Mouse (Mus musculus): ENCODE results near the gene Crebl2. TPM values are rescaled to one million over a fixed set of nuclear protein-coding genes. Genes with fewer than 3 reads are reported as not detected.

Crebl2 gene
- polyA plus RNA-seq, 1 experiment from 2014 or later, result 2.3 TPM

DNA sequence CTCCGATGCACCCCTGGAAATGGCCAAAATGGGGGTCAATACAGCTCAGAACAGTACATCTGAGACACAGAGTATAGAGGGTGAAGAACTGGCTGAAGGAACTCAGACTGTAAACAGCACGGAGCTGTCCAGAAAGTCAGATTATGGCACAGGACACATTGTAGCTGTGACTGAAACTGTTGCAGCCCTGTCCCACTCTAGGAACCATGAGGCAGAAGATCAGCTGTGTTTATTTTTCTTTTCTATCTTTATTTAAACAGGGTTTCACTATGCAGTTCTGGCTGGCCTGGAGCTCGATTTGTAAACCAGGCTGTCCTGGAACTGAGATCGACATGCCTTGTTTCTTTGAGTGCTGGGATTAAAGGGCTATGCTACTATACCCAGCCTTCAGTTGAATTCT, 30.3 kb downstream of the Crebl2 start:
- Histone ChIP-seq H3K9ac (no peak overlapping the region), H3K36me3 (no peaks in the 10 kb centered on the region), H3K27ac (no peak overlapping the region), H3K4me3 (replicated peaks) (no peak overlapping the region), H3K9me3 (replicated peaks) (no peaks in the 10 kb centered on the region), H3K4me2 (no peak overlapping the region), H3K4me1 (peaks cover 21% of the 10 kb centered on the region), H3K27me3 (no peaks in the 10 kb centered on the region)
- WGBS, result 74% methylated on average over 4 of the region's 4 CpGs
- no peak for ATAC-seq (replicated peaks; ENCODE audit: low FRiP score)

DNA sequence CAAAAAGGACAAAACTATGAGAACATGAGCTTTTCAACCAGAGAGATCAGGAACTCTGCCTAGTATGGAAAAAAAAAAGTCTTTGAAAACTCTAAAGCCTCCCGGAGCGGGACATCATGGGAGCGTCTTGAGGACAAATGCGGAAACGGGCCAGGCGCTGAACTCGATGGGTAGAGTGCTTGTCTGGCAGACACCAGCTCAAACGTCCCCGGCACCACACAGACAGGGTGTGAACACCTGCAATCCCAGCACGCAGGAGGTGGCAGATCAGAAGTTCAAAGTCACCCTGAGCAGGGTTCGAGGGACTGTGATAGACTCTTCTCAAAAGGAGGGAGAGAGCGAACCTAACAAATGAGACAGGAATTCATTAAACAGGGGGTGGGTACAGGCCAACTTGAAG, 31.4 kb downstream of the Crebl2 start:
- 86% methylated on average over 12 of the region's 12 CpGs for WGBS
- Histone ChIP-seq H3K9ac (no peak overlapping the region), H3K27me3 (no peaks in the 10 kb centered on the region), H3K4me2 (no peak overlapping the region), H3K27ac (no peak overlapping the region), H3K4me1 (peaks cover 21% of the 10 kb centered on the region), H3K4me3 (replicated peaks) (no peak overlapping the region), H3K9me3 (replicated peaks) (no peaks in the 10 kb centered on the region), H3K36me3 (no peaks in the 10 kb centered on the region)
- no peak for ATAC-seq (replicated peaks; ENCODE audit: low FRiP score)

DNA sequence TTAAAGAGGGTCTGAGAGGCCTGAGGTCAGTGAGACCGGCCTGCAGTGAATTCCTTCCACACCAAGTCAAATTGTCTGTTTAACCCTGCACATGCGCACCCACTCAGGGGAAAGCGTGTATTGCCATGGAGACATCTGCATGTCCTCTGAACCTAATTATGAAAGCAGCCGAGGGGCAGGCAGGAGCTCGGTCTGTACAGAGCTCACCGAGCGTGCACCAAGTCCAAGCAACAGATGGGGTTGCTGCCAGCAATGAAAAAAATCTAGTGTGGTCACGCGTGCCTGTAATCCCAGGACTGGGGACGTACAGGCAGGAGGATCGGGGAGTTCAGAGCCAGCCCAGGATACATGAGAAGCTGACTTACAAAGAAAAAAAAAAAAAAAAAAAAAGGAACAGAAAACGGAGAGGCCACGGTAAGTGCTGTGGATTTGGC, 32.7 kb downstream of the Crebl2 start:
- no peaks in the 10 kb centered on the region for H3K36me3 ChIP-seq
- H3K4me2 ChIP-seq, result peak overlapping the region; percentile 51
- peak overlapping the region; percentile 30 for H3K4me3 ChIP-seq (replicated peaks)
- H3K9ac ChIP-seq, result no peak overlapping the region
- no peaks in the 10 kb centered on the region for H3K27me3 ChIP-seq
- peak overlapping the region; percentile 5; the same call in 1 of the 2 replicates for H3K27ac ChIP-seq
- peaks cover 21% of the 10 kb centered on the region for H3K4me1 ChIP-seq
- peak; percentile 40 for ATAC-seq (replicated peaks; ENCODE audit: low FRiP score)
- H3K9me3 ChIP-seq (replicated peaks), result no peaks in the 10 kb centered on the region
- WGBS, result 26% methylated on average over 13 of the region's 13 CpGs

DNA sequence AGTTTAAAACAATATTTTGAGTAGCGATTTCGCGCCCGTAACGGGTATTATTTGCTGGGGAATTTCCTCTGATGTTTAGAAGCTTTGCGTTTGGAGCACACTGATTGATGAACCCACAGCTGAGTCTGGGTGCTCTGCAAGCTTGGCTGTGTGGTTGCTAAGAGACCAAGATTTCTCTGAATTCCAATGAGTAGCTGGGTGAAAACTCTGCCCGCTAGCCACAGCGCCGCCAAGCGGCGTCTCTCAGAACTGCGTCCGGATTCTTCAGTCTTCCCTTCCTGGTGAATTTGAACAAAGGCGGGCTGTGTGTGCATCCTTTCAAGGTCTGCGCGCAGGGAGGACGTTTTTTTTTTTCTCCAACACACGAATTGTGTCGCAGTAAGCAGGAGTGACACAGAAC, 33.2 kb downstream of the Crebl2 start:
- H3K4me3 ChIP-seq (replicated peaks), result peak overlapping the region; percentile 30
- H3K9me3 ChIP-seq (replicated peaks), result no peaks in the 10 kb centered on the region
- WGBS, result 2% methylated on average over 19 of the region's 19 CpGs
- no peak overlapping the region for H3K9ac ChIP-seq
- no peaks in the 10 kb centered on the region for H3K36me3 ChIP-seq
- 0 out of 2 replicates have a peak overlapping the region, but pooled peaks have one; percentile 5 for H3K27ac ChIP-seq
- peak overlapping the region; percentile 51 for H3K4me2 ChIP-seq
- ATAC-seq (replicated peaks; ENCODE audit: low FRiP score), result peak; percentile 75
- H3K27me3 ChIP-seq, result no peaks in the 10 kb centered on the region
- peaks cover 21% of the 10 kb centered on the region for H3K4me1 ChIP-seq

DNA sequence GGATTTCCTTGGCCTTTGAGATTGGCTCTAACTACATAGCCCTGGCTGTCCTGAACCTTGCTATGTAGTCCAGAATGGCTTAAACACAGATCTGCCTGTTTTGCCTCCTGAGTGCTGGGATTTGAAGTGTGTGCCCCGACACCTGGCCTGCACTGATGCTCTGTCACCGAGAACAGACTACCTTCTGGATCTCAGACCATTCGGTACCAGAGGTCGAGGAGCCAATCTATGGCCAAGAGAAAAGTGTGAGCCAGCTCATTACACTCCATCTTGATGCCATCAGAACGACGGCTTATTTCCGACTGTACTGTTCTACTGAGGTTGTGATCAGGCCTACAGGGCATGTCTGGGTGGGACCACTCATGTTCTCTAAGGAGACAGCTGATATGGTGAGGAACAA, 36.2 kb downstream of the Crebl2 start:
- WGBS, result 92% methylated on average over 7 of the region's 7 CpGs
- H3K36me3 ChIP-seq, result peaks cover 19% of the 10 kb centered on the region

DNA sequence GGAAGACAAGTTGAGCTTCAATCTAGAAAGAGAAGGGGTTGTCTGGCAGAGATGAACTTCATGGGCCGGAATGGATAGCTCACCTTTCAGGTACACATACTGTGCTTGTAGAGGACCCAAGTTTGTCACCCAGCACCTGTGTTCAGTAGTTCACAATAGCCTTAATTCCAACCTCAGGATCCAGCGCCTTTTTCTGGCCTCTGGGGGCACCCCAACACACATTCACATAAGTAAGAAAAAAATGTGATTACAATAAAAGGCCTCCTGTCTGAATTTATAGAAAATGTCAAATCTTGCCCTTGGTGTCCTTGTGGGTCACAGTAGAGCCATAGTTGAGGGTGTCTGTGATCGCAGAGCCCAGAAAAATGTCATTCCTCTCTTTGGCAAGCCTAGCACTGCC, 37.4 kb downstream of the Crebl2 start:
- no peak for ATAC-seq (replicated peaks; ENCODE audit: low FRiP score)

More for the DNA sequence above, 36.2 kb downstream of the Crebl2 start:
- H3K9ac ChIP-seq, result no peak overlapping the region
- H3K4me1 ChIP-seq, result peaks cover 12% of the 10 kb centered on the region
- no peak for ATAC-seq (replicated peaks; ENCODE audit: low FRiP score)
- no peak overlapping the region for H3K4me2 ChIP-seq
- no peak overlapping the region for H3K27ac ChIP-seq
- no peak overlapping the region for H3K4me3 ChIP-seq (replicated peaks)
- H3K9me3 ChIP-seq (replicated peaks), result no peaks in the 10 kb centered on the region
- H3K27me3 ChIP-seq, result no peaks in the 10 kb centered on the region

DNA sequence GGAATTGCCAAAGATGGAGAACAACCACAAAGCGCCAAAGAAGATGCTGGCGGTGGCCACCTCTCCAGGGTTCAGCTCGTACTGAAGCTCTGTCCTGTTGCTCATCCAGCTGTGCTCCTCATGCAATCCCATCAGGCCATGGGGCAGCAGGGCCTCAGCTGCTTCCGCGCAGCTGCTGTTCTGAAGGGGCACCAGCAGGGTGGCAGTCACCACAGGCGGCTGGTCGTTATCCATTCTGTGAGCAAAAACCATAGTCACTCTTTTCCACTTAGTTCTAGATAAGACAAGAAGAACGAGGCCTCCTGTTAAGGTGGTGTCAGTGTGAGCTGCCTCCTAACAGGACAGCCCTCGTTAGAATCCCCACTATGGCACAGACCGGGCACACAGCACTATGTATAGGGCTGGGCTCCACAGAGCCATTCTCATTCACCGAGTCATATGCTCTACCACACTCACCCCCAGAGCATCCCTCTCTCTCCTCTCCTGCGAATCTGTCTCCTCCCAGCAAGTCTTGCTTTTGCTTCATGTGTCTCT, 40.3 kb downstream of the Crebl2 start:
- Histone ChIP-seq H3K9me3 (replicated peaks) (0 out of 2 replicates have a peak, but pooled peaks cover 3% of the 10 kb centered on the region), H3K27me3 (no peaks in the 10 kb centered on the region), H3K4me3 (replicated peaks) (no peak overlapping the region), H3K9ac (no peak overlapping the region), H3K4me1 (no peaks in the 10 kb centered on the region), H3K4me2 (no peak overlapping the region), H3K36me3 (peaks cover 19% of the 10 kb centered on the region), H3K27ac (no peak overlapping the region)
- no peak for ATAC-seq (replicated peaks; ENCODE audit: low FRiP score)
- 95% methylated on average over 12 of the region's 12 CpGs for WGBS

More for the DNA sequence above, 37.4 kb downstream of the Crebl2 start:
- peaks cover 19% of the 10 kb centered on the region for H3K36me3 ChIP-seq
- WGBS, result 92% methylated on average over 3 of the region's 3 CpGs
- H3K9me3 ChIP-seq (replicated peaks), result no peaks in the 10 kb centered on the region
- no peak overlapping the region for H3K4me2 ChIP-seq
- no peak overlapping the region for H3K4me3 ChIP-seq (replicated peaks)
- H3K27me3 ChIP-seq, result no peaks in the 10 kb centered on the region
- H3K9ac ChIP-seq, result no peak overlapping the region
- H3K4me1 ChIP-seq, result peaks cover 11% of the 10 kb centered on the region
- H3K27ac ChIP-seq, result no peak overlapping the region

DNA sequence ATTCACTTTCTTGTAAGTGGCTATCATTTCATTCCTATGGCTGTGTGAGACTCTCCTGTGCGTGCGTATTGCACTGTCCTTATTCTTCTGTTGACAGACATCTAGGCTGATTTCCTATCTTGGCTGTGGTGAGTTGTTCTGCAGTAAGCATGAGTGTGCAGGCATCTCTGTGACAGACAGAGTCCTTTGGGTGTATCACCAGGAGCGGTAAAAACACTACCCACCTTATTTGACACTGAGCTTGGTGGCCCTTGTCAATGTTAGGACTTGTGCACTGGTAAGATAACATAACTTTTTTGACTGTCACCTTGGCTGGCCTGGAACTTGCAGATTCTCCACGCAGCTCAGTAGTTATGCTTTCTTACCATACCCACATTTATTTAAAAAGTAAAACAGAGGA, 40.9 kb downstream of the Crebl2 start:
- H3K4me1 ChIP-seq, result no peaks in the 10 kb centered on the region
- H3K9ac ChIP-seq, result no peak overlapping the region
- 91% methylated on average over 4 of the region's 4 CpGs for WGBS
- peaks cover 19% of the 10 kb centered on the region for H3K36me3 ChIP-seq
- no peaks in the 10 kb centered on the region for H3K27me3 ChIP-seq
- H3K4me2 ChIP-seq, result no peak overlapping the region
- 0 out of 2 replicates have a peak, but pooled peaks cover 3% of the 10 kb centered on the region for H3K9me3 ChIP-seq (replicated peaks)
- ATAC-seq (replicated peaks; ENCODE audit: low FRiP score), result no peak
- H3K27ac ChIP-seq, result no peak overlapping the region
- no peak overlapping the region for H3K4me3 ChIP-seq (replicated peaks)

DNA sequence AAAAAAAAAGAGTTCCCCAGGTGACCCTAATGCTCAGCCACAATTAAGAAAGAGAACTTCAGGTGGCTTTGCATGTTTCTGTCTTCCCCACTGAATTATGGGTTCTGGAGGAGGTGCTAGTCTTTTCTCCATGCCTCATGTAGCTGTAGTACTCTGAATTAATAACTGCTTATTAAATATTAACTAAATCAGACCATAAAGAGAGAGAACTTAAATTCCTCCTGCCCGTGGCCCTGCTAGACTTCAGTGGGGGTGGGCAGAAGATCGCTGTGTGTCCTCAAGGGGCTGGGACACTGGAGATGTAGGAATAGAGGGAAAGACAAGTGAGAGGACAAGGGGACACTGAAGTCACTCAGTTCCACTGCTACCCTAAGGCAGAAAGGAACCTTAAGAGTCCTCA, 42.3 kb downstream of the Crebl2 start:
- Histone ChIP-seq H3K4me2 (no peak overlapping the region), H3K36me3 (peaks cover 19% of the 10 kb centered on the region), H3K27ac (peak overlapping the region; percentile 83), H3K27me3 (no peaks in the 10 kb centered on the region), H3K4me1 (no peaks in the 10 kb centered on the region), H3K9me3 (replicated peaks) (0 out of 2 replicates have a peak, but pooled peaks cover 3% of the 10 kb centered on the region), H3K4me3 (replicated peaks) (no peak overlapping the region), H3K9ac (no peak overlapping the region)
- ATAC-seq (replicated peaks; ENCODE audit: low FRiP score), result peak; percentile 64
- WGBS, result 67% methylated on average over 2 of the region's 2 CpGs

DNA sequence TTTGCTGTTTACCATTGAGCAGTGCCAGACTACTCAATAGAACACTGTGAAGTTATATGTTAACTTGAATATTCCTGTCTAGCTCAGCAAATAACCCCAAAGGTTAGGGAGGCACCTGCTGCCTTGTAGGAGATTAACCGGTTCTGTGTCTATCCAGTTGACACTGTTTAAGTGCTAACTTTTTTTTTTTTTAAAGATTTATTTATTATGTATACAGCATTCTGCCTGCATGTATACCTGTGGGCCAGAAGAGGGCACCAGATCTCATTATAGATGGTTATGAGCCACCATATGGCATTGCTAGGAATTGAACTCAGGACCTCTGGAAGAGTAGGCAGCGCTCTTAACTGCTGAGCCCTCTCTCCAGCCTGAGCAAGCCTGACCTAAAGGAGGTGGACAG, 43.1 kb downstream of the Crebl2 start:
- no peak overlapping the region for H3K9ac ChIP-seq
- no peaks in the 10 kb centered on the region for H3K27me3 ChIP-seq
- H3K4me3 ChIP-seq (replicated peaks), result no peak overlapping the region
- peak overlapping the region; percentile 83 for H3K27ac ChIP-seq
- H3K9me3 ChIP-seq (replicated peaks), result 0 out of 2 replicates have a peak, but pooled peaks cover 3% of the 10 kb centered on the region
- peaks cover 19% of the 10 kb centered on the region for H3K36me3 ChIP-seq
- H3K4me2 ChIP-seq, result no peak overlapping the region
- ATAC-seq (replicated peaks; ENCODE audit: low FRiP score), result 0 out of 2 replicates have a peak, but pooled peaks have one; percentile 63
- H3K4me1 ChIP-seq, result no peaks in the 10 kb centered on the region
- WGBS, result 82% methylated on average over 2 of the region's 2 CpGs

DNA sequence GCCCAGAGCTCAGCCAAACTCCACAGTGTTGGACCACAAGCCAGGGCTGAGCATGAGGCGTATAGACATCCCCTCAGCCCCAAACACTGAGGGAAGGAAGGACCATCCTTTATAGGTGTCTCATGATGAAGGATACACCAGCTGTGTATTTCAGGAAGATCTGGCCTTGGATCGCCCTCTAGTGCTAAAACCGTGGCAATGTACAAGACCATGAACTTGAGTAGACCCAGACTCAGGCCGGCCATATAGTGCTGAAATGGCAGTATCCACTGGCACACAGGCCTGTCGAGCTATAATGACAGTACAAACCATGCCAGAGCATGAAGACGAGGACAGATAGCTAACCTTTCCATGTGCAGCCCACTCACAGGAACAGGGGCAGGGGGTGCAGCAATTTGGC, 46.8 kb downstream of the Crebl2 start:
- H3K4me2 ChIP-seq, result no peak overlapping the region
- no peak overlapping the region for H3K9ac ChIP-seq
- no peaks in the 10 kb centered on the region for H3K27me3 ChIP-seq
- H3K9me3 ChIP-seq (replicated peaks), result 0 out of 2 replicates have a peak, but pooled peaks cover 3% of the 10 kb centered on the region
- no peak overlapping the region for H3K4me3 ChIP-seq (replicated peaks)
- peaks cover 1% of the 10 kb centered on the region; the same call in 1 of the 2 replicates for H3K36me3 ChIP-seq
- WGBS, result 78% methylated on average over 6 of the region's 6 CpGs
- no peak for ATAC-seq (replicated peaks; ENCODE audit: low FRiP score)
- H3K27ac ChIP-seq, result no peak overlapping the region
- H3K4me1 ChIP-seq, result no peaks in the 10 kb centered on the region

DNA sequence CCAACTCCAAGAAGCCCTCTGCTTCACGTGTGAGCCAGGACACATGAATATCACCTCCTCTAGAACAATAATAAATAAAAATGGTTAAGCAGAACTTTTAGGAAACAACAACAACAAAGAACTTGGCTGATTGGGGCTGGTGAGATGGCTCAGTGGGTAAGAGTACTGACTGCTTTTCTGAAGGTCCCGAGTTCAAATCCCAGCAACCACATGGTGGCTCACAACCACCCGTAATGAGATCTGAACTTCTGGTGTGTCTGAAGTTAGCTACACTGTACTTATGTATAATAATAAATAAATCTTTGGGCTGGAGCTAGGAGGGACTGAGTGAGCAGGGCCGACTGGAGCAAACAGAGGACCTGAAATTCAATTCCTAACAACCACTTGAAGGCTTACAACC, 47.3 kb downstream of the Crebl2 start:
- Histone ChIP-seq H3K27me3 (no peaks in the 10 kb centered on the region), H3K4me2 (no peak overlapping the region), H3K4me1 (no peaks in the 10 kb centered on the region), H3K27ac (no peak overlapping the region), H3K36me3 (peaks cover 6% of the 10 kb centered on the region; the same call in 1 of the 2 replicates), H3K9me3 (replicated peaks) (0 out of 2 replicates have a peak, but pooled peaks cover 3% of the 10 kb centered on the region), H3K9ac (no peak overlapping the region), H3K4me3 (replicated peaks) (no peak overlapping the region)
- ATAC-seq (replicated peaks; ENCODE audit: low FRiP score), result no peak
- WGBS, result 84% methylated on average over 4 of the region's 4 CpGs

DNA sequence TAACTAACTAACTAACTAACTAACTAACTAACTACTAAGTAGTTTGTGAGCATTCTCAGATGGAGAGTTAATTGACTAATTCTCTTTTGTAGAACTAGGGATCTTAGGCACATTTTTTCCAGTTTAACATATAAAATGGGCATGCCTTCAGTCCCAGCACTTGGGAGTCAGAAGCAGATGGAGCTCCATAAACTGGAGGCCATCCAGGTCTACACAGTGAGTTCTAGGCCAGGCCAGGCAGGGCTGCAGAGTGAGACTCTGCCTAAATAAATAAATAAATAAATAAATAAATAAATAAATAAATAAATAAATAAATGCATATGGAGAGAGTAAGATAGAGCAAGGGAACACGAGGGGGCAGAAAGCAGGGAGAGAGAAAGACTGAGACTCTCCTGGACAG, 47.9 kb downstream of the Crebl2 start:
- Histone ChIP-seq H3K9me3 (replicated peaks) (0 out of 2 replicates have a peak, but pooled peaks cover 3% of the 10 kb centered on the region), H3K27ac (no peak overlapping the region), H3K4me2 (no peak overlapping the region), H3K27me3 (no peaks in the 10 kb centered on the region), H3K4me3 (replicated peaks) (no peak overlapping the region), H3K4me1 (no peaks in the 10 kb centered on the region), H3K36me3 (peaks cover 6% of the 10 kb centered on the region; the same call in 1 of the 2 replicates), H3K9ac (no peak overlapping the region)
- whole genome bisulfite sequencing, result 59% methylated on average over 1 of the region's 1 CpGs
- no peak for ATAC-seq (replicated peaks; ENCODE audit: low FRiP score)

Data from kidney, embryonic 15.5 days (tissue).